Mouse (Mus musculus) ES-E14 (cell line): Measurements from ENCODE around the gene Islr.

Experiments
- MAFK ChIP-seq: IDR thresholded peaks from 2 replicates; pipeline ENCODE4 v1.6.1; 2014; ENCODE audit warnings: mild to moderate bottlenecking, low read depth, low read length, inconsistent platforms; ENCODE audit not compliant: insufficient read depth
- ZC3H11A ChIP-seq: IDR thresholded peaks from 2 replicates; pipeline ENCODE4 v1.6.1; 2012; ENCODE audit warnings: low read depth, mild to moderate bottlenecking, inconsistent platforms, low read length, borderline replicate concordance

GRCm38 (mm10) chr9:58155366-58155765, 48.7 kb downstream of the Islr start:
- no peak for TF ChIP-seq ZC3H11A
- 0 out of 2 replicates have a peak, but pooled peaks have one; percentile 15 for TF ChIP-seq MAFK
